Mouse (Mus musculus): ENCODE data around the gene Duxf3. TPM values are rescaled to one million over a fixed set of nuclear protein-coding genes. Genes with fewer than 3 reads are reported as not detected.
"Not testable (repeated sequence)": the region's sequence is repeated elsewhere in the genome, so short reads cannot be mapped to it uniquely, and the experiment has no call there.

Gene Duxf3
- not detected in 2 replicates for polyA plus RNA-seq (2016; fragmentation: Nextera tagmentation; extraction: Ambion mirVana)

- H3K9me3 ChIP-seq (replicated peaks): peaks cover 14% of the 10 kb centered on the region
- H3K4me1 ChIP-seq; H3K27ac ChIP-seq; H3K36me3 ChIP-seq; DNase-seq (ENCODE audit: low spot score); H3K4me3 ChIP-seq; H3K27me3 ChIP-seq (ENCODE audit: low read depth, poor library complexity, severe bottlenecking): not testable (repeated sequence)
- WGBS: 89% methylated on average over 6 of the region's 8 CpGs
Observed at GRCm38 (mm10) chr10:58232641-58232969, at the start of gene Duxf3. Gene Duxf3, minus strand, starts transcription at chr10:58232675.

DNA sequence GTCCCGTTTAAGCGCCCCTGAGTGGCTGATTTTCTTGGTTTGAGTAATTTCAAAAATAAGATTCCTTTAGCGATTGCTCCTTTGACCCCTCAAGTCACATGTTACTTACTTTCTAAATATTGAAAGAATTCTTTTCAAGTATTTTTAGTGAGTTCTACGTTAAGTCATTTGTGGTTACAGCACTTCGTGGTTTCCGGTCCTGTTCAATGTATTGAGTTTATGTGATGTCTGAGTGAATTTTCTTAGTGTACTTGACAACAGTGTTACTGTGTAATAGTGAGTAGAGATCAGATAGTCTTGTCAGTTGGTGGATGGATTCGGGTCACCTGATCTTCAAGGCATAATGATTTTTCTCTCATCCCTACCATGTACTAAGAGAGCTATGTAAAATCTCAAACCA lies 49.8 kb upstream of the Duxf3 start:
- H3K4me1 ChIP-seq: no peaks in the 10 kb centered on the region
- no peak overlapping the region for H3K4me3 ChIP-seq
- no peak overlapping the region for H3K27ac ChIP-seq
- 95% methylated on average over 7 of the region's 7 CpGs for WGBS
- peaks cover 81% of the 10 kb centered on the region for H3K36me3 ChIP-seq
- H3K9me3 ChIP-seq (replicated peaks): no peaks in the 10 kb centered on the region
- DNase-seq (ENCODE audit: low spot score): no peak
- H3K27me3 ChIP-seq (ENCODE audit: low read depth, poor library complexity, severe bottlenecking): no peaks in the 10 kb centered on the region

DNA sequence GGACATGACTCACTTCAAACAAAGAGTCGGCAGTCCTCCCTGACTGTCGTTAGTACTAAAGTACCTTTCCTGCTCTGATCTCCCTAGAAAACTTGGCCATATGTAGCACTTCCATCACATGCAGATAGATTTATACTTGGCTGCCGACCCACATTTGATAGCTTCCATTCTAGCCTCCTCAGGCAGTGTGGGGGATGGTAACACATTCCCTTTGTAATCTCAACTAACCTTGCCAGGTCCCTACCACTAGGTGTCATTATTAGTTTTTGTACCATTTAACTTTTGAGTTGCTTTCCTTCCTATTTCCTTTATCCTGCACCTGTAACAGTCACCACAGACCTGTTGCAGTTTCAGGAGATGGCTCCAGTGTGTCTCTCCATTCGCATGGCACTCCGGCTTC lies 26.0 kb upstream of the Duxf3 start:
- no peaks in the 10 kb centered on the region for H3K9me3 ChIP-seq (replicated peaks)
- H3K27me3 ChIP-seq (ENCODE audit: low read depth, poor library complexity, severe bottlenecking): no peaks in the 10 kb centered on the region
- no peak overlapping the region for H3K27ac ChIP-seq
- H3K36me3 ChIP-seq: peaks cover 49% of the 10 kb centered on the region
- no peak for DNase-seq (ENCODE audit: low spot score)
- H3K4me1 ChIP-seq: peaks cover 7% of the 10 kb centered on the region; the same call in 1 of the 2 replicates
- no peak overlapping the region for H3K4me3 ChIP-seq
- WGBS: 79% methylated on average over 5 of the region's 5 CpGs

GRCm38 (mm10) chr10:58255954-58256353 lies 23.5 kb upstream of the Duxf3 start:
- 11% methylated on average over 4 of the region's 4 CpGs for WGBS

DNA sequence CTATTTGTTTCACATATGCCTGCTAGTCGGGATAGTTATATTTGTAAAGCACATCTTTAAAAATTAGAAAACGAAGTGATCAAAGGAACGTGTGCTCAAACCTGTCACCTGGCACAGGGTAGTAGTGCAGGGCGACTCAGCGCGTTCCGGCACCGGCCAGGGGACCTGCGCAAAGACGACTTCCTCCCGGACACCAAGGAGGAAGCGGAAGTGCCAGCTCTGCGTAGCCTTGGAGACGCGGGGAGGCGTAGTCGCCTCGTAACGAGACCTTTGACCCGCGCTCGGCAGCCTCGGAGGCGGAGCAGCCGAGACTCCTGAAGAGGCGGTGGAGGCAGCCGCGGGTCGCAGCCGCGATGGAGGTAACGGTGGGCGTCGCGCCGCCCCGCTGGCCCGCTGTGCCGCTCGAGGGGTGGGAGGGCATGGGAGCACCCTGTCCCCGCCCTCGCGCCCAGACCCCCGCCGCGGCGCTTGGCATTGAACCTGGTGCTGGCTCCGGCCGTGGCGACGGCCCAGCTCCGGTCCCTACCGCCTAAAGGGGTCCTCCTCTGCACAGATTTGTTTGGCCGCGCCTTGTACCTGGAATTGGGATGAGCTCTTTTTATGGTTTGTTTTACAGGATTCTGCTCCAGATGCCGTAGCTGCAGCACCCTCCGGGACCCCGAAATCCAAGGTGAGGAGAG lies 22.9 kb upstream of the Duxf3 start, which contains the start of gene Gcc2:
Gene Gcc2, plus strand, starts transcription at position 285 of the 680 bp plus-strand sequence.
- under 1% methylated on average over 58 of the region's 58 CpGs for WGBS
- no peaks in the 10 kb centered on the region for H3K9me3 ChIP-seq (replicated peaks)
- peak; percentile 94 for DNase-seq (ENCODE audit: low spot score)
- H3K27ac ChIP-seq: peak within 1 kb of the TSS; percentile 92
- peaks cover 7% of the 10 kb centered on the region; the same call in 1 of the 2 replicates for H3K4me1 ChIP-seq
- H3K4me3 ChIP-seq: peak within 1 kb of the TSS; percentile 81
- peaks cover 24% of the 10 kb centered on the region for H3K36me3 ChIP-seq
- no peaks in the 10 kb centered on the region for H3K27me3 ChIP-seq (ENCODE audit: low read depth, poor library complexity, severe bottlenecking)

More at GRCm38 (mm10) chr10:58255954-58256353, 23.5 kb upstream of the Duxf3 start:
- DNase-seq (ENCODE audit: low spot score): no peak
- Histone ChIP-seq H3K4me1 (peaks cover 7% of the 10 kb centered on the region; the same call in 1 of the 2 replicates), H3K36me3 (peaks cover 28% of the 10 kb centered on the region), H3K27ac (peak overlapping the region; percentile 92; the same call in 1 of the 2 replicates), H3K27me3 (ENCODE audit: low read depth, poor library complexity, severe bottlenecking) (no peaks in the 10 kb centered on the region), H3K4me3 (peak overlapping the region; percentile 81), H3K9me3 (replicated peaks) (no peaks in the 10 kb centered on the region)

GRCm38 (mm10) chr10:58254635-58255175 lies 22.2 kb upstream of the Duxf3 start:
- Histone ChIP-seq H3K27ac (peak overlapping the region; percentile 92; the same call in 1 of the 2 replicates), H3K4me3 (peak overlapping the region; percentile 81), H3K27me3 (ENCODE audit: low read depth, poor library complexity, severe bottlenecking) (no peaks in the 10 kb centered on the region), H3K4me1 (peaks cover 7% of the 10 kb centered on the region; the same call in 1 of the 2 replicates), H3K36me3 (peaks cover 17% of the 10 kb centered on the region), H3K9me3 (replicated peaks) (no peaks in the 10 kb centered on the region)
- 47% methylated on average over 6 of the region's 6 CpGs for WGBS
- no peak for DNase-seq (ENCODE audit: low spot score)

DNA sequence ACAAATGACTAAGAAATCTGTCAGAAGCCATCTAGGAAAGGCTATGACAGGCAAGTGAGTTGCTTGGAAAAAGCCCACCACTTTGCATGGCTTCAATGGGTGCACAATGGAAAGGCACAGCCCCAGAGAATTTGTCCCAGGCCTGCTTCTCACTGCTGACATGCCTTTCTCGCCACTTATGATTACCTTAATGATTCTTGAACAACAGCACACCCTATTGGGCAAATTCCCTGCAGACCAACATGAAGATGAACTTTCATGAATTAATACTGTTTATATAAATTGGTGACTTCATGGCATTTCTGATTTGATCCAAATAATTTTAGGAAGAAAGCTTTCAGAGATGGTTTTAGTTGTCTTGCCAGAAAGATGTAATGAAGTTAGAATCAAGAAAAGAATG lies 17.1 kb upstream of the Duxf3 start:
- H3K27ac ChIP-seq: no peak overlapping the region
- DNase-seq (ENCODE audit: low spot score): no peak
- H3K27me3 ChIP-seq (ENCODE audit: low read depth, poor library complexity, severe bottlenecking): no peaks in the 10 kb centered on the region
- no peak overlapping the region for H3K4me3 ChIP-seq
- WGBS: 14% methylated on average over 1 of the region's 1 CpGs
- H3K4me1 ChIP-seq: 0 out of 2 replicates have a peak, but pooled peaks cover under 1% of the 10 kb centered on the region
- no peaks in the 10 kb centered on the region for H3K36me3 ChIP-seq
- H3K9me3 ChIP-seq (replicated peaks): no peaks in the 10 kb centered on the region

DNA sequence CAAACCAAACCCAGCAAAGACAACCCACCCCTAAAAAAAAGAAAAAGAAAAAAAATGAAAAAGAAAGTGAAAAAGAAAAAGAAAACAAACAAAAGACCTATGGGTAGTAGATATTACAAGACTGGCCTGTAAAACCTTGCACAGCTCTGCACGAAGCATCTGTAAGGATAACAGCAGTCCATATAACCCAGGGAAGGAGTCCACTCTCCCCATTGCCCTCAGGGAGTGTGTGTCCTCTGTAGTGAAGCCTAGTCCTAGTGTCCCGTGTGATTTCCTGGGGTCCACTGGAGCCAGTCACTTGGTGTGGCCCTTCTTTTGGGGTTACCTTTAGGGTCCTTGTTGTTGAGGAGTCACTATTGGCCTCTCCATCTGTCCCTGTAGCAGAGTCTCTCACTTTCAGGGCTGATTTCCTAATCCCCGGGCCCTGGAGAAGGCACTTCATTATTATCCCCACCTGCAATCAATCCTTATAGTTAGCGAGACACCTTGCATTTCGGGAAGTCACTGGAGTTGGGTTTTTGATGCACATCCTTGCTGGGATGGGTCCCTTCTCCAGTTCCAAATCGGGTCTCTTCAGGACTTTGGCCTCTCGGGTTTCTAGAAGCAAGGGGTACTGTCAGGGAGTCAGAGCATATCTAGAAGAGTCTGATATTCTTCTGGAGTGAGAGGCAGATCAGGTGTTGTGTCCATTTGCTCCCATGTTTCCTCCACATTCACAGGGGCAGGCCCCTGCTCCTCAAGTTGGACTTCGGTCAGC lies 6.7 kb upstream of the Duxf3 start:
- peak; percentile 62 for DNase-seq (ENCODE audit: low spot score)
- H3K9me3 ChIP-seq (replicated peaks); H3K4me1 ChIP-seq; H3K36me3 ChIP-seq; H3K27me3 ChIP-seq (ENCODE audit: low read depth, poor library complexity, severe bottlenecking); H3K4me3 ChIP-seq; H3K27ac ChIP-seq: not testable (repeated sequence)
- WGBS: 82% methylated on average over 8 of the region's 8 CpGs

DNA sequence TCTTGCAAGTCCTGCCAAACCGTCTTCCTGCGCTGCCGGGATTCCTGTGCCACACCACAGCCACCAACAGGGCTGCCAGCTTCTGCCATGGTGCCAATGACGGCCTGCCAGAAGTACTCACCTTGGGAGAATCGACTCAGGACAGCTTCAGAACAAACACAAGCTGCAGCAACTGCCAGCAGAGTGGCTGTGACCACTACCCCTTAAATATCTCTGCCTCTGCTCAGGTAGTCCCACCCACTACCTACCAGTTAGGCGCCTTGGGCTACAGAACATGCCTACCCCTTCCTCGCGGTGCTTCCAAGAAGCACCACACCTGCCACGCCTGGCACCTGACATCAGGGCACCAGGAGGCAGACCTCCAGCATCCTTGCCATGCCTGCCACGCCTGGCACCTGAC lies 4.1 kb upstream of the Duxf3 start, which contains the start of gene Gm4981:
Gene Gm4981, minus strand, starts transcription at position 89 of the 400 bp plus-strand sequence.
- no peak within 1 kb of the TSS for H3K4me3 ChIP-seq
- DNase-seq (ENCODE audit: low spot score): peak; percentile 27
- no peaks in the 10 kb centered on the region for H3K27me3 ChIP-seq (ENCODE audit: low read depth, poor library complexity, severe bottlenecking)
- no peaks in the 10 kb centered on the region for H3K4me1 ChIP-seq
- H3K27ac ChIP-seq: no peak within 1 kb of the TSS
- 87% methylated on average over 10 of the region's 10 CpGs for WGBS
- peaks cover 15% of the 10 kb centered on the region for H3K9me3 ChIP-seq (replicated peaks)
- H3K36me3 ChIP-seq: no peaks in the 10 kb centered on the region

- WGBS: 85% methylated on average over 4 of the region's 4 CpGs
- not testable (repeated sequence) for H3K27ac ChIP-seq; H3K36me3 ChIP-seq; H3K4me3 ChIP-seq; H3K27me3 ChIP-seq (ENCODE audit: low read depth, poor library complexity, severe bottlenecking); DNase-seq (ENCODE audit: low spot score); H3K4me1 ChIP-seq
- peaks cover 17% of the 10 kb centered on the region for H3K9me3 ChIP-seq (replicated peaks)
Observed at GRCm38 (mm10) chr10:58234985-58235384, 2.5 kb upstream of the Duxf3 start.

- DNase-seq (ENCODE audit: low spot score): peak; percentile 28
Observed at GRCm38 (mm10) chr10:58233740-58234121, 1.3 kb upstream of the Duxf3 start.

DNA sequence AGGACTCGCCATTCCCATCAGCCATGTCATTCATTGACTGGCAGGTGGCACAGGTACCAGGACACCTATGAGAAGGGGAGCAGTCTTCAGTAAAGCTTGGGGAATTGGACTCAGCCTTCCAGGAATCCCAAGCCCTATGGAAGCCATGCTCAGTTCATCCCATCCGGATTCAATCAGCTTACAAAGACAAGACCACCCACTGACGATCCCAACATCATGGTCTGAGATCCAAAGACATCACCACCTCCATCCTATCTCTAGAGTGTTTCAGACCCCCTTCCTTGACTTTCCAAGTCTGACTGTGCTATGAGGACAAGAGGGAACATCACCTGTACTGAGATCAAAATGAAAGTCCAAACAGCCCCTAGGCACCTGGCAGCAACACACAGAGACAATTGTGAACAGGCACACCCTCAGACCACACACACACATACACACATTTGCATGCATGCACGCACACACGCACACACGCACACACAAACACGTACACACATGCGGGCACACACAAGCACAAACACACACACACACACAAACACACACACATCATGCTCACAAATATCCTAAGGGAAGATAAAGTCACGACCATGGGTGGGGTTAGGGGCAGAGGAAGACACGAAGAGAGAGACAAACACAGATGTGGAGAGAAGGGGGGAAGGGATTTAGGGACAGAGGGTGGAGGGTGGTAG lies 722 bp upstream of the Duxf3 start:
- 77% methylated on average over 10 of the region's 10 CpGs for WGBS
- peaks cover 15% of the 10 kb centered on the region for H3K9me3 ChIP-seq (replicated peaks)
- not testable (repeated sequence) for H3K27ac ChIP-seq; H3K27me3 ChIP-seq (ENCODE audit: low read depth, poor library complexity, severe bottlenecking); H3K36me3 ChIP-seq; H3K4me1 ChIP-seq; H3K4me3 ChIP-seq; DNase-seq (ENCODE audit: low spot score)

More at GRCm38 (mm10) chr10:58233740-58234121, 1.3 kb upstream of the Duxf3 start:
- H3K4me3 ChIP-seq; H3K27ac ChIP-seq; H3K36me3 ChIP-seq; H3K4me1 ChIP-seq; H3K27me3 ChIP-seq (ENCODE audit: low read depth, poor library complexity, severe bottlenecking): not testable (repeated sequence)
- peaks cover 15% of the 10 kb centered on the region for H3K9me3 ChIP-seq (replicated peaks)
